Mouse (Mus musculus): ENCODE measurements around the gene Glis3. TPM values are rescaled to one million over a fixed set of nuclear protein-coding genes. Genes with fewer than 3 reads are reported as not detected.

Gene Glis3
- total and polyA plus RNA-seq, 3 experiments, result 0.27 TPM; not detected in 2

GRCm38 (mm10) chr19:28678646-28679270 is 1.1 kb downstream of the Glis3 start:
- Histone ChIP-seq H3K27me3 (ENCODE audit: insufficient read depth, low read length) (peaks cover 28% of the 10 kb centered on the region), H3K36me3 (replicated peaks) (no peaks in the 10 kb centered on the region), H3K9me3 (replicated peaks) (no peaks in the 10 kb centered on the region), H3K4me1 (ENCODE audit: insufficient read depth, low read depth, low read length) (no peaks in the 10 kb centered on the region), H3K4me3 (ENCODE audit: low read depth, low read length) (no peak overlapping the region)
- ATAC-seq (ENCODE audit: extremely low read depth, insufficient number of reproducible peaks, low FRiP score, poor library complexity, severe bottlenecking) (no peak), DNase-seq (ENCODE audit: low spot score) (no peak)
- no peak for TF ChIP-seq CTCF (IDR thresholded peaks at IDR 0.05; ENCODE audit: low read depth, low read length)
- TF ChIP-seq POLR2AphosphoS5 (IDR thresholded peaks at IDR 0.05; ENCODE audit: insufficient replicate concordance, low read depth, low read length), result no peak
- TF ChIP-seq TAL1 (conservative IDR thresholded peaks at IDR 0.05; ENCODE audit: low read depth, low read length), result no peak
- TF ChIP-seq GATA1 (IDR thresholded peaks at IDR 0.05; ENCODE audit: borderline replicate concordance, low read length), result no peak
- no peak for TF ChIP-seq GATA2 (IDR thresholded peaks at IDR 0.05; ENCODE audit: borderline replicate concordance, low read depth, low read length)

DNA sequence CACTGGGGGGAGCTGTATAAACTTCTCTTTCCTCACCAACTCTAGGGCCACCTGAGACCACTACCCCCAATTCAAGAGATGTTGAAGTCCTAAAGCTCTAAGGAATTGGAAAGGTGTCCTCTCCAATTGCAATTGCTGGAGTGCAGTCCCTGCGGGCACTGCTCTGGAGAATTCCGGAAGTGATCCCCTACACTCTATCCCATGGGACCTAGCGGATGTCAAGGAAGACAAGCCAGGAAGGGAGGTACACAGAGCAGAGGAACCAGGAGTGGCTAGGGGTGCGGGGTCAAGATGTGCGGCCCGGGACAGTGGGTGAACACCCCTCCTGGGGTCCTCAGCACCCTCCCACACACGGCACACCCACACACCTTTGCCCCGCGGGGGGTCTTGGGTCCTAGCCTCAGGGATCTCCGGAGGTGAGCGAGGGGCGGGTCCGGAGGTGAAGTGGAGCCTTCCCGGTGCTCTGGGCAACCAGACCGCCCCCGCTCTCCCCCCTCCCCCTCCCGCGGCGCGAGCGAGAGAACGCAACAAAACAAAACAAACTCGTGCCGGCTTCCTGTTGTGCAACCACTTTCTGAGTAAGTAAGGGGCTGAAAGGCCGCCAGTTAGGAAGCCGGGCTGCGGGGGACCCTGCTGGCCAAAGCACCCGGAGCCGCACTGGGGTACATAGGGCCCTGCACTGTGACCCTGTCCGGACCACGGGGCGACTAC is 2.0 kb downstream of the Glis3 start:
- TF ChIP-seq CTCF (IDR thresholded peaks at IDR 0.05; ENCODE audit: low read depth, low read length), result no peak
- no peak for TF ChIP-seq POLR2AphosphoS5 (IDR thresholded peaks at IDR 0.05; ENCODE audit: insufficient replicate concordance, low read depth, low read length)
- TF ChIP-seq GATA1 (IDR thresholded peaks at IDR 0.05; ENCODE audit: borderline replicate concordance, low read length), result no peak
- TF ChIP-seq GATA2 (IDR thresholded peaks at IDR 0.05; ENCODE audit: borderline replicate concordance, low read depth, low read length), result no peak
- no peak for TF ChIP-seq TAL1 (conservative IDR thresholded peaks at IDR 0.05; ENCODE audit: low read depth, low read length)
- H3K9me3 ChIP-seq (replicated peaks), result no peaks in the 10 kb centered on the region
- ATAC-seq (ENCODE audit: extremely low read depth, insufficient number of reproducible peaks, low FRiP score, poor library complexity, severe bottlenecking) (no peak), DNase-seq (ENCODE audit: low spot score) (no peak)
- H3K27me3 ChIP-seq (ENCODE audit: insufficient read depth, low read length), result peaks cover 28% of the 10 kb centered on the region
- H3K36me3 ChIP-seq (replicated peaks), result no peaks in the 10 kb centered on the region
- no peaks in the 10 kb centered on the region for H3K4me1 ChIP-seq (ENCODE audit: insufficient read depth, low read depth, low read length)
- no peak overlapping the region; the same call in 1 of the 2 replicates for H3K4me3 ChIP-seq (ENCODE audit: low read depth, low read length)

GRCm38 (mm10) chr19:28677045-28677727 is 2.7 kb downstream of the Glis3 start:
- DNase-seq (ENCODE audit: low spot score) (no peak), ATAC-seq (ENCODE audit: extremely low read depth, insufficient number of reproducible peaks, low FRiP score, poor library complexity, severe bottlenecking) (no peak)
- Histone ChIP-seq H3K4me3 (ENCODE audit: low read depth, low read length) (no peak overlapping the region), H3K27me3 (ENCODE audit: insufficient read depth, low read length) (peaks cover 28% of the 10 kb centered on the region), H3K4me1 (ENCODE audit: insufficient read depth, low read depth, low read length) (no peaks in the 10 kb centered on the region), H3K36me3 (replicated peaks) (no peaks in the 10 kb centered on the region), H3K9me3 (replicated peaks) (no peaks in the 10 kb centered on the region)
- no peak for TF ChIP-seq POLR2AphosphoS5 (IDR thresholded peaks at IDR 0.05; ENCODE audit: insufficient replicate concordance, low read depth, low read length)
- TF ChIP-seq GATA1 (IDR thresholded peaks at IDR 0.05; ENCODE audit: borderline replicate concordance, low read length), result no peak
- TF ChIP-seq TAL1 (conservative IDR thresholded peaks at IDR 0.05; ENCODE audit: low read depth, low read length), result no peak
- TF ChIP-seq GATA2 (IDR thresholded peaks at IDR 0.05; ENCODE audit: borderline replicate concordance, low read depth, low read length), result no peak
- TF ChIP-seq CTCF (IDR thresholded peaks at IDR 0.05; ENCODE audit: low read depth, low read length), result no peak

DNA sequence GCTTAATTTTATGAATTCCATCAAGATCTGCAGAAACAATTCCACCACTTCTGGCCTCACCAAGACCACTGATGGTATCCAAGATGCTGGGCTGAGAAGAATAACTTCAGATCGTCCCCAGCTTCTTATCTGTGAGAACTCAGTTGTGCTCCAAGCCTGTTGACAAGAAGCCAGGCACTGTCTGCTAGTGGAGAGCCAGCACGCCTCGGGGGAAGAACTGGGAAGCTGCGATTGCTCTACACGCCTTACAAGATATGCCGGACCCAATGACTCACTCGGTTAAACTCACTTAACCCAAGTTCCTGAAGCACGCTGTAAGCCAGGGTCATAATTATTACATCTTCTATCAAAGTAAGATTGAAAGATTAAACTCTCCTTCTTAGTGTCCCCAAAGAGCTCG is 16.1 kb downstream of the Glis3 start:
- no peaks in the 10 kb centered on the region for H3K36me3 ChIP-seq (replicated peaks)
- H3K4me3 ChIP-seq (ENCODE audit: low read depth, low read length), result no peak overlapping the region
- DNase-seq (ENCODE audit: low spot score) (no peak), ATAC-seq (ENCODE audit: extremely low read depth, insufficient number of reproducible peaks, low FRiP score, poor library complexity, severe bottlenecking) (no peak)
- no peaks in the 10 kb centered on the region for H3K9me3 ChIP-seq (replicated peaks)
- no peaks in the 10 kb centered on the region for H3K4me1 ChIP-seq (ENCODE audit: insufficient read depth, low read depth, low read length)
- TF ChIP-seq GATA1 (IDR thresholded peaks at IDR 0.05; ENCODE audit: borderline replicate concordance, low read length) (no peak), GATA2 (IDR thresholded peaks at IDR 0.05; ENCODE audit: borderline replicate concordance, low read depth, low read length) (no peak), TAL1 (conservative IDR thresholded peaks at IDR 0.05; ENCODE audit: low read depth, low read length) (no peak), CTCF (IDR thresholded peaks at IDR 0.05; ENCODE audit: low read depth, low read length) (no peak), POLR2AphosphoS5 (IDR thresholded peaks at IDR 0.05; ENCODE audit: insufficient replicate concordance, low read depth, low read length) (no peak)
- H3K27me3 ChIP-seq (ENCODE audit: insufficient read depth, low read length), result peaks cover 3% of the 10 kb centered on the region; the same call in 1 of the 2 replicates

- no peaks in the 10 kb centered on the region for H3K9me3 ChIP-seq (replicated peaks)
- no peaks in the 10 kb centered on the region for H3K4me1 ChIP-seq (ENCODE audit: insufficient read depth, low read depth, low read length)
- no peaks in the 10 kb centered on the region for H3K36me3 ChIP-seq (replicated peaks)
- no peak for TF ChIP-seq TAL1 (conservative IDR thresholded peaks at IDR 0.05; ENCODE audit: low read depth, low read length)
- ATAC-seq (ENCODE audit: extremely low read depth, insufficient number of reproducible peaks, low FRiP score, poor library complexity, severe bottlenecking) (no peak), DNase-seq (ENCODE audit: low spot score) (no peak)
- no peak overlapping the region for H3K4me3 ChIP-seq (ENCODE audit: low read depth, low read length)
- peaks cover 3% of the 10 kb centered on the region; the same call in 1 of the 2 replicates for H3K27me3 ChIP-seq (ENCODE audit: insufficient read depth, low read length)
Observed at GRCm38 (mm10) chr19:28663148-28663547, 16.7 kb downstream of the Glis3 start.

- Histone ChIP-seq H3K9me3 (replicated peaks) (no peaks in the 10 kb centered on the region), H3K27me3 (ENCODE audit: insufficient read depth, low read length) (peaks cover 3% of the 10 kb centered on the region; the same call in 1 of the 2 replicates), H3K36me3 (replicated peaks) (no peaks in the 10 kb centered on the region), H3K4me3 (ENCODE audit: low read depth, low read length) (no peak overlapping the region), H3K4me1 (ENCODE audit: insufficient read depth, low read depth, low read length) (no peaks in the 10 kb centered on the region)
- no peak for DNase-seq (ENCODE audit: low spot score)
- ATAC-seq (ENCODE audit: extremely low read depth, insufficient number of reproducible peaks, low FRiP score, poor library complexity, severe bottlenecking), result no peak
- TF ChIP-seq GATA1 (IDR thresholded peaks at IDR 0.05; ENCODE audit: borderline replicate concordance, low read length) (no peak), TAL1 (conservative IDR thresholded peaks at IDR 0.05; ENCODE audit: low read depth, low read length) (no peak), CTCF (IDR thresholded peaks at IDR 0.05; ENCODE audit: low read depth, low read length) (no peak)
Observed at GRCm38 (mm10) chr19:28662474-28662873, 17.4 kb downstream of the Glis3 start.
